Mouse (Mus musculus): ENCODE results near the gene Klf15.

The Klf15 gene

GRCm38 (mm10) chr6:90491956-90492744 is 29.8 kb downstream of the Klf15 start:
- DNase-seq (ENCODE audit: low spot score): no peak

DNA sequence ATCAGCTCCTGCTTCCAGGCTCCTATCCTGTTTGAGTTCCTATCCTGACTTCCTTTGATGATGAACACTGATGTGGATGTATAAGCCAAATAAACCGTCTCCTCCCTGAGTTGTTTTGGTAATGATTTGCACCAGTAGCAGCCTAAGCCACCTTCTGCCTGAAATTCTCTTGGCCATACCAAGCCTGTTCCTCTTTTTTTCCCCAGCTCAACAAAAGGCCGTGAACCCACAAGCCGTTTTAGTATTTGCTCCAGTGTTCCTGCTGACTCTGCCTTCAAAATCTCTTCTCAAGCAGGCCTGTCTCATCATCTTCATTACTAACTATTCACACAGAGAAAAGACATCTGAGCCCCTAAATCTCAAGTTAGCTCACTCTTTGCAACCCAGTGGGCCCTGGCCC is 31.8 kb downstream of the Klf15 start:
- DNase-seq (ENCODE audit: low spot score): no peak

DNA sequence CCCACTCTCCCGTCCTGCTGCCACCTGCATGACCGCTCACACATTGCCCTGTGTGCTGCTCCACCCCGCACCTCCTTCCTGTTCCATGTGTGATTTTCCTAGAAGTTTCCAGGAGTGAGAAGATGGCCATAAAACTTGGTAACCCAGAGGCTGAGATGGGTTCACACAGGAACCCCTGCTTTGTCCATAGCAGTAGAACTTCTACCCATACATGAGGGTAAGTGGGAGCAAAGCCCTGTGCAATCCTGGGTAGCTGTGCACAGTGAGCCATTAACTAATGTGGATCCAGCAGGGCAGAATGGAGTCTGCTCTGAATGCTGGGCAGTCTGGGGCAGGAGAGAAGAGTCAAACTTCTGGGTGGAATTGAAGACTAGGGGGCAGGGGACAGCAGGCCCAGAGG is 32.2 kb downstream of the Klf15 start:
- no peak for DNase-seq (ENCODE audit: low spot score)

DNA sequence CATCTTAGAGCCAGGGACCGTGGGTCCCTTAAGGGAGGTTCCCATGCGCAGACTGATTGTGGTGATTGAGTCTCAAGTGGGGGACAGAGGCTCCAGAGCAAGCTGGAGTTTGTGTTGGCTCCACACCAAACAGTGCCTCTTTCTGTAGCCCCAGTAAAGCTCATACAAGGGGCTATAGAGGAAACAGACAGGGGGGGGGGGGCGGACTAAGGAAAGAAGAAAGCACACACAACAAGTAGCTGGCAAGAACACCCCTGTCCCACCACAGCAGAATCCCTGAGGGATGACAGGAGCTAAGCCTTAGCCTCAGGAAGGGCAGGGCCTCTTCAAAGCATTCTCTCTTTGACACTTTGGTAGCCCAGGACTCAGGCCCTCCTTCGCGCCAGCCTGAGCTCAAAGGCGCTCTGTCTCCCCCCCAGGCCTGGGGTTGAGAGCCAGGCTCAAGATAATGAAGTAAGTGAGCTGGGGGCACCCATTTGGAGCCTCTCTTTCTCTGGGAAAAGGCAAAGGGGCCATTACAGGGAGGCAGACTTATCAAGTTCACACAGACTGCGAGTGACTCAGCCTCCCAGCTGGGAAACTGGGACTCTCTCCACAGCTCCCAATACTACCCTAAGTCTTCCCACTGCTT is 33.0 kb downstream of the Klf15 start:
- no peak for DNase-seq (ENCODE audit: low spot score)

DNA sequence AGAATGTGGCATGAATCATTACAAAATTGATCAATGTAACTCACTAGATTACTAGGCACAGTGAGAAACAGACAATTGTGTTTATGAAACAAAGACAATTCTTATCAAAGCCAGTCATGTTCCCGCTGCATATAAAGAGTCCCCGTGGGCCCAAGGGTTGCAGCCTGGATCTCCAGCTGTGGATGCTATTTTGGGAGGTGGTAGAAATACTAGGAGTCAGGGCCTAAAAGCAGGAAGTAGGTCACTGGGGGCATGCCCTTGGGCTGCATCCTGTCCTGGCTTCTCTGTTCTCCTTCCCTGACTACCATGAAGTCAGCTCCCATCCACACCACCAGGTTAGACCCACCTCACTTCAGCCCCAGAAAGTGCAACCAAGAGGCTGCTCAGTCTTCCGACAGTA is 33.8 kb downstream of the Klf15 start:
- no peak for DNase-seq (ENCODE audit: low spot score)

DNA sequence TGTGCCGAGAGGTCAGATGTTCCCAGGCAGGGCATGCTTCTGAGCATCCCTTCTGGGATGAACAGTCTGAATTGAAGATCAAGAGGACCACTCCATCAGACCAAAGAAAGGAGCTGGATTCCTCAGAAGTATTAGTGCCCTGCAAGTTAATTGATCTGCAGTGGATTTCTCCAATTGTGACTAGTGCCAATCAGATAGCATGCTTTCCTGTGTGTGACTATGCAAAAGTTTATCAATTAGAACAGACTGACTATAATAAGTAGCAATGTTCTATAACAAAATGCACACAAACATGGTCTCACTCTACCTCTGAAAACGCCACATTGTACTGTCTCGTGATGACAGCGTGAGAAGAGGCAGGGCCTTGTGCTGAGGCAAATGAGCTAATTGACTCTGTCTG is 37.1 kb downstream of the Klf15 start:
- no peak for DNase-seq (ENCODE audit: low spot score)

DNA sequence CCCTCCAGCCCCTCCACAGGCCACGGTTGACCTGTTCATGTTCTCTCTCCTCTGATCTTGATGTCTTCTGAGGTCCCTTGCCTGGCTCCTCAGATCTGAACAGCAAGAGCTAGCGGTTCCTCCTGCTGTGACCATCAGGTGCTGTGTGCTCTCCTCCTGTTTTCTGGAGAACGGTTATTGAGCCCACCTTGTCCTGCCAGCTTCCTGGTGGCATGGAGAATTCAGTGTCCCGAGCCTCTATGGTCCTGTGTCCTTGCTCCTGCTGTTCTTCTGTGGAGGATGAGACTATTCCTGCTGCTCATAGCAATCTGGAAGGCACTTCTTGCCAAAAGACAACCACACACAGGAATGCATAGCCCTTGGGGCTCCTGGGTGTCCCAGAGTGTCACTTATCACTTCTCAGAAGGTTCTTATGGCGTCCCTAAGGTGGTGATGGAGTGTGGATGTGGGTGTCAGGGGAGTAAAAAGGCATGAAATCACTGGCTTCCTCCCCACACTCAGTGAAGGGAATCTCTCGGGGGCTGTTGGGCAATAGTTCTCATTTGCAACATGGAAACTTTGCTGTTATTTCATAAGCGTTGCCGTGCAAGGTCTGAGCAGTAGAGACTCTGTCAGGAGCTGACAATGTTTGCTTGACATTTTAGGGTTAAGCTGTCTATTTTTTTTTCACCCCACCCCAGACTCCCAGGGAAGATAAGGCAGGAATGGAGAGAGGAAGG is 39.0 kb downstream of the Klf15 start:
- DNase-seq (ENCODE audit: low spot score): no peak

DNA sequence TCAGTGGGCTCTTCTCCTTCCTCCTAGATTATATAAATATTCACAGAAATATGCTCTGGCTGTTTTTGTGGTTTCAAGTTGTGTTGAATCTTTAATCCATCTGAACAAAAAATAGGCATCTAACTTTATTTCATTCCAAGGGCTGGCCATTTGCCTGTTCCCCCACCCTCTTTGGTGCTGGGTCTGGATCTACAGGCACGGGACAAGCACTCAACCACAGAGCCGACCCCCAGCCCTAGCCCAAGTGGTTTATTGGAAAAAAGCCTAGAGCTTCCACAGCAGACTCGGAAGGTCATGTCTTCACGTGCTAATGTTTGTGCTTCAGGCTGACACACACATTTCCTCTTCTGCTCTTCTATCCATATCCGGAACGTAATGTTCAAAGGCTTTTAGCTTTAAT is 43.5 kb downstream of the Klf15 start:
- no peak for DNase-seq (ENCODE audit: low spot score)

- peak; percentile 40 for DNase-seq (ENCODE audit: low spot score)
Observed at GRCm38 (mm10) chr6:90506673-90507311, 44.4 kb downstream of the Klf15 start.

- DNase-seq (ENCODE audit: low spot score): no peak
Observed at GRCm38 (mm10) chr6:90507443-90507842, 45.1 kb downstream of the Klf15 start.

- DNase-seq (ENCODE audit: low spot score): no peak
Observed at GRCm38 (mm10) chr6:90508197-90508624, 45.8 kb downstream of the Klf15 start.

GRCm38 (mm10) chr6:90509085-90509484 is 46.7 kb downstream of the Klf15 start:
- DNase-seq (ENCODE audit: low spot score): no peak

DNA sequence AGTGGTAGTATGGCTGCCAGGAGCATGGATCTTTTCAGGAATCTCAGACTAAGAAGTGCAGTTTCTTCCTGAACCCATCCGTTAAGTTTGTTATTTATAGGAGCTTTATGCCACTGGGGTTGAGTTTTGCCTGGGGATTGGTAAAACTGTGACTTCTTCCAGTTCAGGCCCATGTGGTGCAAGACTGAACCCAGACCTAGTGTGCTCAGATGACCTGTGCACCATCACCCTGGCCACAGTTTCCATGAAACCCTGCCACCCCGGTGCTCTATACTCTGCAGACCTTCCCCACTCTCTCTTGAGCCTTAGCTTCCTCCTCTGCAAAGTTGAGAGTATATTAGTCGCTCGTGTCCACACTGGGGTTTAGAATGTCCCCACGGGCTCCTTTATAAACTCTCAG is 50.0 kb downstream of the Klf15 start:
- DNase-seq (ENCODE audit: low spot score): no peak

- no peak for DNase-seq (ENCODE audit: low spot score)
Observed at GRCm38 (mm10) chr6:90513074-90513856, 50.9 kb downstream of the Klf15 start.

GRCm38 (mm10) chr6:90514369-90514768 is 52.0 kb downstream of the Klf15 start:
- no peak for DNase-seq (ENCODE audit: low spot score)

- peak; percentile 85 for DNase-seq (ENCODE audit: low spot score)
Observed at GRCm38 (mm10) chr6:90514883-90515405, 52.6 kb downstream of the Klf15 start.

DNA sequence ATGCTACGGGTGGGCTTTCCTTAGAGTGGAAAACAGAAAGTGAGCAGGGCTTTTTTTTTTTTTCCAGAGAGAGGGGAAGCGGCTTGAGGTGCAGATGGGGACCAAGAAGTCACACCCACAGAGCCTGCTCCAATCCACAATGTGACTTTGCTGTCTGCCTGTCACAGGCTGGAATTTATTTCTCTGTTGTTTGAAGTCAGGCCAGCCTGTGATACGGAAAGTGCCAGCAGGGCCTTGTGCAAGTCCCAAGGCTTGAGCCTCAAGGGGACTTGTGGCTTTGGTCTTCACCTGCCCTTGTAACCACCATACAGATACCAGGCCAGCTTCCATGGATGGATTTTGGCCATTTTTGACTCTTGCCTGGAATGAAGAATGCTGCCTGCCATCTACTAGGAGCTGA is 56.5 kb downstream of the Klf15 start:
- no peak for DNase-seq (ENCODE audit: low spot score)

DNA sequence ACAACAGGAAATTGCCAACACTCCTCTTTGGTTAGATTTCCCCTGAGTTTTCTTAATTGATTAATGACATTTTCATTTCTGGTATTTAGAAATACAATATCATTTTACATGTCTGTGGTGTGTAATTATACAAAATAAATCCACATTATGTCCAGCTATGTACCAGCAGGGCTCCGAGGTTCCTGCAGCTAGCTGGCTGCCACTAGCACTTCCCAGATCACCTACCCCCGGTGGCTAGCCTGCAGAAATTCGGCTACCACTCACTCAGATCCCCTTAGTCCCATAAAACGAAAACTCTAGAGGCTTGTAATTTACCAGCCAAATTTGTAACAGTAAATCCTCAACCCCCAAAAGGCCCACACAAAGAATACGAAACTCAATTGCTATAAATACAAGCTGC is 57.0 kb downstream of the Klf15 start:
- DNase-seq (ENCODE audit: low spot score): no peak

Measured in urinary bladder, postnatal 25 days (tissue).